Mouse (Mus musculus) MEL (cell line): Measurements from ENCODE around the gene Flywch1. TPM values are rescaled to one million over a fixed set of nuclear protein-coding genes. Genes with fewer than 3 reads are reported as not detected.

Experiments used
- DNase-seq: peaks from one replicate; pipeline ENCODE4 v3.0.0; 2011; ENCODE audit warnings: low read depth, low spot score
- H3K27ac ChIP-seq: 2 replicates; pipeline ENCODE4 v1.5.1; 2012; ENCODE audit warnings: low read depth, mild to moderate bottlenecking, control low read depth, low read length, moderate library complexity; ENCODE audit not compliant: control insufficient read depth
- H3K27me3 ChIP-seq, 2 experiments: fragments of 150-350 bp in 1 of 2; sonication (generic) in 1 of 2; 2 replicates each; pipeline ENCODE4 v1.6.1; 2012; ENCODE audit warnings: low read length in 2 of 2, mild to moderate bottlenecking in 2 of 2, improper control_type of control experiment in 1 of 2, moderate library complexity in 1 of 2; ENCODE audit not compliant: insufficient read depth in 2 of 2, control insufficient read depth in 1 of 2
- H3K36me3 ChIP-seq, 2 experiments: 2 replicates each; pipeline ENCODE4 v1.6.1; 2012 to 2014; ENCODE audit warnings: low read length in 2 of 2, improper control_type of control experiment in 1 of 2, inconsistent platforms in 1 of 2, mild to moderate bottlenecking in 1 of 2; ENCODE audit not compliant: insufficient read depth in 2 of 2, control insufficient read depth in 1 of 2
- H3K4me1 ChIP-seq, 2 experiments: fragments of 150-350 bp in 1 of 2; sonication (generic) in 1 of 2; 2 replicates each; pipeline ENCODE4 v1.6.1; 2012; ENCODE audit warnings: low read length in 2 of 2, improper control_type of control experiment in 1 of 2, mild to moderate bottlenecking in 1 of 2; ENCODE audit not compliant: insufficient read depth in 2 of 2, control insufficient read depth in 1 of 2
- H3K4me3 ChIP-seq, 2 experiments: fragments of 150-350 bp in 1 of 2; sonication (generic) in 1 of 2; 2 replicates each; pipeline ENCODE4 v1.5.1; 2012; ENCODE audit warnings: low read depth in 2 of 2, low read length in 2 of 2, mild to moderate bottlenecking in 2 of 2, moderate library complexity in 2 of 2, control low read depth in 1 of 2, improper control_type of control experiment in 1 of 2; ENCODE audit not compliant: control insufficient read depth in 1 of 2, insufficient read depth in 1 of 2
- H3K79me2 ChIP-seq: 2 replicates; pipeline ENCODE4 v1.6.1; 2012; ENCODE audit warnings: mild to moderate bottlenecking, low read length, moderate library complexity; ENCODE audit not compliant: control insufficient read depth, poor library complexity, insufficient read depth
- H3K9ac ChIP-seq: 2 replicates; pipeline ENCODE4 v1.6.1; 2012; ENCODE audit warnings: low read depth, mild to moderate bottlenecking, control low read depth, low read length, moderate library complexity; ENCODE audit not compliant: control insufficient read depth, poor library complexity, severe bottlenecking
- H3K9me3 ChIP-seq: fragments of 150-350 bp; sonication (generic); replicated peaks from 2 replicates; pipeline ENCODE4 v1.6.1; 2012; ENCODE audit warnings: mild to moderate bottlenecking, low read length, improper control_type of control experiment, moderate library complexity; ENCODE audit not compliant: insufficient read depth
- BHLHE40 ChIP-seq: IDR thresholded peaks from 2 replicates; pipeline ENCODE4 v1.6.1; 2012; ENCODE audit warnings: low read depth, mild to moderate bottlenecking, inconsistent platforms, low read length, improper control_type of control experiment, borderline replicate concordance
- CHD1 ChIP-seq: IDR thresholded peaks from 2 replicates; pipeline ENCODE4 v1.6.1; 2012; ENCODE audit warnings: low read depth, mild to moderate bottlenecking, inconsistent platforms, low read length, improper control_type of control experiment
- CTCF ChIP-seq, 3 experiments: IDR thresholded peaks in 2 of 3; conservative IDR thresholded peaks in 1 of 3; 2 replicates each; pipeline ENCODE4 v1.5.1; 2011 to 2012; ENCODE audit warnings: low read length in 3 of 3, low read depth in 2 of 3, mild to moderate bottlenecking in 2 of 3, improper control_type of control experiment in 1 of 3, inconsistent platforms in 1 of 3, mixed read lengths in 1 of 3, moderate library complexity in 1 of 3; ENCODE audit not compliant: control insufficient read depth in 1 of 3, insufficient read depth in 1 of 3, poor library complexity in 1 of 3, severe bottlenecking in 1 of 3
- EP300 ChIP-seq, 2 experiments: IDR thresholded peaks; 2 replicates each; pipeline ENCODE4 v1.6.1; 2011; ENCODE audit warnings: improper control_type of control experiment in 2 of 2, low read length in 2 of 2, low read depth in 1 of 2, mild to moderate bottlenecking in 1 of 2
- ETS1 ChIP-seq: IDR thresholded peaks from 2 replicates; pipeline ENCODE4 v1.6.1; 2012; ENCODE audit warnings: low read depth, mild to moderate bottlenecking, inconsistent platforms, low read length, improper control_type of control experiment, moderate library complexity
- JUND ChIP-seq: IDR thresholded peaks from 2 replicates; pipeline ENCODE4 v1.6.1; 2011; ENCODE audit warnings: low read depth, mild to moderate bottlenecking, improper control_type of control experiment, low read length
- MAFK ChIP-seq: IDR thresholded peaks from 2 replicates; pipeline ENCODE4 v1.6.1; 2011; ENCODE audit warnings: low read depth, mild to moderate bottlenecking, low read length, improper control_type of control experiment, borderline replicate concordance
- MAX ChIP-seq: IDR thresholded peaks from 2 replicates; pipeline ENCODE4 v1.6.1; 2011; ENCODE audit warnings: low read length, improper control_type of control experiment
- MYB ChIP-seq: IDR thresholded peaks from 2 replicates; pipeline ENCODE4 v1.6.1; 2011; ENCODE audit warnings: mild to moderate bottlenecking, low read depth, low read length, improper control_type of control experiment
- MYC ChIP-seq: IDR thresholded peaks from 2 replicates; pipeline ENCODE4 v1.6.1; 2011; ENCODE audit warnings: low read depth, mild to moderate bottlenecking, low read length, improper control_type of control experiment, moderate library complexity
- NELFE ChIP-seq: IDR thresholded peaks from 2 replicates; pipeline ENCODE4 v1.6.1; 2011; ENCODE audit warnings: low read depth, low read length, improper control_type of control experiment
- NRF1 ChIP-seq: IDR thresholded peaks from 2 replicates; pipeline ENCODE4 v1.6.1; 2014; ENCODE audit warnings: low read depth, mild to moderate bottlenecking, inconsistent platforms, low read length, improper control_type of control experiment, moderate library complexity; ENCODE audit not compliant: poor library complexity, insufficient read depth, severe bottlenecking
- POLR2A ChIP-seq, 2 experiments: IDR thresholded peaks; 2 replicates each; pipeline ENCODE4 v1.6.1; 2011 to 2012; ENCODE audit warnings: low read length in 2 of 2, mild to moderate bottlenecking in 2 of 2, control low read depth in 1 of 2, improper control_type of control experiment in 1 of 2, low read depth in 1 of 2, moderate library complexity in 1 of 2; ENCODE audit not compliant: control insufficient read depth in 1 of 2, insufficient read depth in 1 of 2, poor library complexity in 1 of 2
- POLR2AphosphoS2 ChIP-seq: IDR thresholded peaks from 2 replicates; pipeline ENCODE4 v1.6.1; 2011; ENCODE audit warnings: low read length, improper control_type of control experiment
- SIN3A ChIP-seq: IDR thresholded peaks from 2 replicates; pipeline ENCODE4 v1.6.1; 2012; ENCODE audit warnings: low read length, improper control_type of control experiment, inconsistent platforms
- TAL1 ChIP-seq: IDR thresholded peaks from 2 replicates; pipeline ENCODE4 v1.6.1; 2012; ENCODE audit warnings: mild to moderate bottlenecking, inconsistent platforms, low read length, moderate library complexity, mixed read lengths
- TBP ChIP-seq: IDR thresholded peaks from 2 replicates; pipeline ENCODE4 v1.8.0; 2011; ENCODE audit warnings: low read depth, low read length, improper control_type of control experiment
- USF1 ChIP-seq: IDR thresholded peaks from 2 replicates; pipeline ENCODE4 v1.6.1; 2014; ENCODE audit warnings: low read depth, mild to moderate bottlenecking, inconsistent platforms, low read length, improper control_type of control experiment, moderate library complexity
- USF2 ChIP-seq, 2 experiments: IDR thresholded peaks; 2 replicates each; pipeline ENCODE4 v1.6.1; 2011 to 2012; ENCODE audit warnings: improper control_type of control experiment in 2 of 2, low read length in 2 of 2, borderline replicate concordance in 1 of 2, inconsistent platforms in 1 of 2, low read depth in 1 of 2, mild to moderate bottlenecking in 1 of 2; ENCODE audit not compliant: insufficient read depth in 1 of 2
- ZMIZ1 ChIP-seq: IDR thresholded peaks from 2 replicates; pipeline ENCODE4 v1.6.1; 2012; ENCODE audit warnings: low read depth, mild to moderate bottlenecking, inconsistent platforms, low read length, improper control_type of control experiment, moderate library complexity
- polyA plus RNA-seq, 2 experiments: library from polyadenylated mRNA; stranded (reverse) in 1 of 2; unstranded in 1 of 2; fragments of >175 nt in 1 of 2; fragments of >200 nt in 1 of 2; gene quantifications; 2 replicates each; pipeline versions ENCODE4 v1.2.1 to v1.2.4; 2012; ENCODE audit warnings: low replicate concordance in 2 of 2, low read depth in 1 of 2; ENCODE audit not compliant: insufficient read length in 2 of 2, insufficient read depth in 1 of 2, missing spikeins in 1 of 2
- total RNA-seq: library from RNA; depleted of rRNA; stranded (reverse); fragments of 300-350 nt; gene quantifications from 2 replicates; pipeline ENCODE4 v1.2.3, GENCODE M21; 2012

The Flywch1 gene
- total and polyA plus RNA-seq, 3 experiments = 15.3 to 29.7 TPM; not detected in 1

GRCm38 (mm10) chr17:23758801-23759200 is 12.6 kb downstream of the Flywch1 start:
- no peak for DNase-seq
- H3K36me3 ChIP-seq = no peaks in the 10 kb centered on the region
- no peaks in the 10 kb centered on the region for H3K9me3 ChIP-seq
- H3K4me3 ChIP-seq = no peak overlapping the region
- TF ChIP-seq MYB (no peak), TBP (no peak), BHLHE40 (no peak), MAX (no peak), ETS1 (no peak), TAL1 (no peak), CHD1 (no peak), CTCF (IDR thresholded peaks at IDR 0.05 in 2 of 3, conservative IDR thresholded peaks at IDR 0.05 in 1 of 3; ENCODE audit: control insufficient read depth in 1 of 3, insufficient read depth in 1 of 3, low read depth in 2 of 3, low read length in 3 of 3, poor library complexity in 1 of 3, severe bottlenecking in 1 of 3) (no peak), POLR2AphosphoS2 (no peak), MYC (no peak), JUND (no peak)
- H3K27me3 ChIP-seq = no peaks in the 10 kb centered on the region
- no peak overlapping the region for H3K27ac ChIP-seq
- H3K9ac ChIP-seq = no peak overlapping the region
- H3K4me1 ChIP-seq = no peaks in the 10 kb centered on the region
- no peaks in the 10 kb centered on the region for H3K79me2 ChIP-seq

- H3K36me3 ChIP-seq = no peaks in the 10 kb centered on the region
These were observed 13.8 kb downstream of the Flywch1 start for GRCm38 (mm10) chr17:23757581-23757980.

GRCm38 (mm10) chr17:23755689-23756088 is 15.7 kb downstream of the Flywch1 start:
- H3K36me3 ChIP-seq = no peaks in the 10 kb centered on the region
- H3K4me1 ChIP-seq = no peaks in the 10 kb centered on the region
- no peak for DNase-seq
- no peaks in the 10 kb centered on the region for H3K79me2 ChIP-seq
- no peak for TF ChIP-seq NELFE
- TF ChIP-seq EP300 (IDR thresholded peaks at IDR 0.05; ENCODE audit: low read depth in 1 of 2, low read length in 2 of 2) = no peak
- H3K4me3 ChIP-seq = no peak overlapping the region
- H3K9ac ChIP-seq = no peak overlapping the region
- no peak overlapping the region for H3K27ac ChIP-seq
- no peaks in the 10 kb centered on the region for H3K9me3 ChIP-seq
- no peaks in the 10 kb centered on the region for H3K27me3 ChIP-seq

More at GRCm38 (mm10) chr17:23757581-23757980, 13.8 kb downstream of the Flywch1 start:
- Histone ChIP-seq H3K27me3 (no peaks in the 10 kb centered on the region), H3K79me2 (no peaks in the 10 kb centered on the region), H3K4me1 (no peaks in the 10 kb centered on the region), H3K27ac (no peak overlapping the region), H3K4me3 (no peak overlapping the region), H3K9ac (no peak overlapping the region), H3K9me3 (no peaks in the 10 kb centered on the region)
- TF ChIP-seq MAFK = no peak
- TF ChIP-seq NRF1 = no peak
- no peak for TF ChIP-seq ZMIZ1
- TF ChIP-seq USF1 = no peak
- no peak for TF ChIP-seq SIN3A
- no peak for TF ChIP-seq USF2 (IDR thresholded peaks at IDR 0.05; ENCODE audit: borderline replicate concordance in 1 of 2, insufficient read depth in 1 of 2, low read depth in 1 of 2, low read length in 2 of 2)
- no peak for TF ChIP-seq MYB
- no peak for TF ChIP-seq BHLHE40
- TF ChIP-seq ETS1 = no peak
- no peak for TF ChIP-seq POLR2A (IDR thresholded peaks at IDR 0.05; ENCODE audit: control insufficient read depth in 1 of 2, insufficient read depth in 1 of 2, low read depth in 1 of 2, low read length in 2 of 2, poor library complexity in 1 of 2)
- DNase-seq = no peak
